Mouse (Mus musculus) ES-CJ7 (cell line): ENCODE measurements at regions not wholly inside any gene's neighbourhood (a gene's known extent, or its start where the extent isn't known, plus 50 kb on each side); places are given as distances from the start of the nearest gene placed in this dataset.

Experiments used
- DNase-seq: peaks from one replicate; pipeline ENCODE4 v3.0.0; 2011; ENCODE audit warnings: low read depth, low spot score

- no peak for DNase-seq
Measured at GRCm38 (mm10) chr5:58822704-58823103, 1104.9 kb downstream of the Pcdh7 start.

GRCm38 (mm10) chr5:58825970-58826369 is 1108.2 kb downstream of the Pcdh7 start:
- peak; percentile 3 for DNase-seq

GRCm38 (mm10) chr5:58847001-58847400 is 1129.2 kb downstream of the Pcdh7 start:
- no peak for DNase-seq

- no peak for DNase-seq
Measured at GRCm38 (mm10) chr5:58858016-58858415, 1140.2 kb downstream of the Pcdh7 start.

- DNase-seq = no peak
Measured at GRCm38 (mm10) chr5:58893493-58893892, 1175.7 kb downstream of the Pcdh7 start.

DNA sequence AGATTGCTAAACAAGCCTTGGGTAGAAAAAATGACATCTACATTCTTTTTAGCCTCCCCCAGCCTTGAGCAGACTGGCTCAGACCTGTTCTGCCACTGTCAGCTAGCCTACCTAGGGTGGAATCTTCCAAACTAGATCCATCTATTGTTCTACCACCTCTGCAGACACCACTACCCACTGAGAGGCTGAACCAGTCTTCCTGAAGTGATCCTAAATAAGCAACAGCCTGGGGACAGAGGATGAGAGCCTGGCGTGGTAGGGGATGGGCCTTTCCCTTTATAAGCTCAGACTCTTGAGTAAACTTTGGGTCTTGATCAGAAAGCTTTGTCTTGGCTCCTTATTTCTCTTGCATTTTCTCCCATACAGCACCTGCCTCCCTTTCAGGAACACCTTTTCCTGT is 1223.7 kb downstream of the Pcdh7 start:
- DNase-seq = peak; percentile 56

DNA sequence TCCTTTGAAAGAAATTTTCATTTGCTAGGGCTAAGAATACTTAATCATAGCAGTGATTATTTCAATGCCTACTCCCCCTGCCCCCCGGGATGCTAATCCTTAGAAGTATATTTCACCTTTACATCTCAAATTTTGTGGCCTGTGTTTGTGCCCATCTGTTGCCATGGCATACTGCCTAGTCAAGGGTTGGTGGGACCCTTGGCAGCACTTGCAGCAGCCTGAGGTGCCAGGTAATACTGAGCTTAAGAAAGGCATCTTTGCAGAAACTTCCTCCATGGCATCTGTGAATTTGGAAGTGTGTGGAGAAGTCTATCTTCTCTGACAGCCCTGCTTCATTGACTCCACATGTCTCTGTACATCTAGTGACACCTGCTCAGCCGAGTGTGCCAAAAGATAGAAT is 1257.5 kb downstream of the Pcdh7 start:
- DNase-seq = no peak

- DNase-seq = no peak
Measured at GRCm38 (mm10) chr5:58987754-58988153, 1270.0 kb downstream of the Pcdh7 start.
